Mouse (Mus musculus): ENCODE measurements around the gene Esyt1.

Esyt1 gene

GRCm38 (mm10) chr10:128503532-128503931 is 22.1 kb downstream of the Esyt1 start:
- DNase-seq = no peak

- DNase-seq = no peak
Observed at GRCm38 (mm10) chr10:128502341-128502740, 23.3 kb downstream of the Esyt1 start.

GRCm38 (mm10) chr10:128499116-128499671 is 26.5 kb downstream of the Esyt1 start:
- DNase-seq = peak; percentile 80

GRCm38 (mm10) chr10:128498590-128498989 is 27.1 kb downstream of the Esyt1 start, which contains the start of gene Myl6b:
Gene Myl6b (minus strand): TSS chr10:128498685.
- peak; percentile 97 for DNase-seq

GRCm38 (mm10) chr10:128497134-128497737 is 28.4 kb downstream of the Esyt1 start:
- peak; percentile 59 for DNase-seq

- peak; percentile 39 for DNase-seq
Observed at GRCm38 (mm10) chr10:128496509-128497077, 29.1 kb downstream of the Esyt1 start.

GRCm38 (mm10) chr10:128495903-128496302 is 29.8 kb downstream of the Esyt1 start:
- DNase-seq = peak; percentile 50

GRCm38 (mm10) chr10:128495270-128495669 is 30.4 kb downstream of the Esyt1 start:
- peak; percentile 52 for DNase-seq

GRCm38 (mm10) chr10:128494667-128495245 is 30.9 kb downstream of the Esyt1 start:
- peak; percentile 66 for DNase-seq

GRCm38 (mm10) chr10:128493695-128494666 is 31.7 kb downstream of the Esyt1 start, which contains the start of gene Myl6:
Gene Myl6 (minus strand): TSS chr10:128494145.
- peak; percentile 99 for DNase-seq

- no peak for DNase-seq
Observed at GRCm38 (mm10) chr10:128493319-128493694, 32.4 kb downstream of the Esyt1 start.

- peak; percentile 71 for DNase-seq
Observed at GRCm38 (mm10) chr10:128492633-128493311, 32.9 kb downstream of the Esyt1 start.

- DNase-seq = peak; percentile 43
Observed at GRCm38 (mm10) chr10:128492051-128492450, 33.6 kb downstream of the Esyt1 start.

- peak; percentile 58 for DNase-seq
Observed at GRCm38 (mm10) chr10:128491495-128491894, 34.2 kb downstream of the Esyt1 start.

- peak; percentile 34 for DNase-seq
Observed at GRCm38 (mm10) chr10:128490912-128491311, 34.8 kb downstream of the Esyt1 start.

GRCm38 (mm10) chr10:128490232-128490631 is 35.4 kb downstream of the Esyt1 start:
- DNase-seq = peak; percentile 46

- DNase-seq = no peak
Observed at GRCm38 (mm10) chr10:128489785-128490184, 35.9 kb downstream of the Esyt1 start.

GRCm38 (mm10) chr10:128489380-128489779 is 36.3 kb downstream of the Esyt1 start:
- DNase-seq = peak; percentile 45

- peak; percentile 29 for DNase-seq
Observed at GRCm38 (mm10) chr10:128488776-128489175, 36.9 kb downstream of the Esyt1 start.

- DNase-seq = peak; percentile 72
Observed at GRCm38 (mm10) chr10:128487861-128488712, 37.6 kb downstream of the Esyt1 start.

GRCm38 (mm10) chr10:128486370-128486769 is 39.3 kb downstream of the Esyt1 start:
- no peak for DNase-seq
